Mouse (Mus musculus): ENCODE results near the gene Eml3. TPM values are rescaled to one million over a fixed set of nuclear protein-coding genes. Genes with fewer than 3 reads are reported as not detected.
"Not testable (repeated sequence)": the region's sequence is repeated elsewhere in the genome, so short reads cannot be mapped to it uniquely, and the experiment has no call there.

Gene Eml3
- polyA plus RNA-seq, 1 experiment from 2014 or later = 35.6 TPM

- 87% methylated on average over 5 of the region's 5 CpGs for WGBS
- H3K4me3 ChIP-seq; H3K27me3 ChIP-seq; ATAC-seq (ENCODE audit: borderline replicate concordance, extremely low read depth, low FRiP score, low TSS enrichment); H3K9me3 ChIP-seq; H3K27ac ChIP-seq; H3K9ac ChIP-seq; H3K4me2 ChIP-seq: not testable (repeated sequence)
- Histone ChIP-seq H3K4me1 (peaks cover 39% of the 10 kb centered on the region), H3K36me3 (peaks cover 16% of the 10 kb centered on the region)
These were observed 33.1 kb upstream of the Eml3 start for GRCm38 (mm10) chr19:8896231-8896630.

GRCm38 (mm10) chr19:8897211-8897864 lies 32.0 kb upstream of the Eml3 start:
- not testable (repeated sequence) for H3K9me3 ChIP-seq, H3K27me3 ChIP-seq
- H3K4me3 ChIP-seq = peak overlapping the region; percentile 88
- H3K4me1 ChIP-seq = peaks cover 39% of the 10 kb centered on the region
- H3K4me2 ChIP-seq = peak overlapping the region; percentile 64
- H3K9ac ChIP-seq = peak overlapping the region; percentile 97
- H3K27ac ChIP-seq = peak overlapping the region; percentile 90
- 20% methylated on average over 21 of the region's 21 CpGs for WGBS
- peak; percentile 61 for ATAC-seq (ENCODE audit: borderline replicate concordance, extremely low read depth, low FRiP score, low TSS enrichment)
- peaks cover 22% of the 10 kb centered on the region for H3K36me3 ChIP-seq

GRCm38 (mm10) chr19:8897865-8898495 lies 31.4 kb upstream of the Eml3 start, which contains the start of gene Ganab:
Gene Ganab (plus strand): TSS chr19:8898071.
- Histone ChIP-seq H3K4me3 (peak within 1 kb of the TSS; percentile 88), H3K4me1 (peaks cover 39% of the 10 kb centered on the region), H3K9me3 (no peaks in the 10 kb centered on the region), H3K9ac (peak within 1 kb of the TSS; percentile 97), H3K27ac (peak within 1 kb of the TSS; percentile 90), H3K27me3 (no peaks in the 10 kb centered on the region), H3K36me3 (peaks cover 27% of the 10 kb centered on the region), H3K4me2 (peak within 1 kb of the TSS; percentile 64)
- ATAC-seq (ENCODE audit: borderline replicate concordance, extremely low read depth, low FRiP score, low TSS enrichment) = peak; percentile 98
- under 1% methylated on average over 43 of the region's 53 CpGs for WGBS

- H3K27ac ChIP-seq = peak overlapping the region; percentile 89
- H3K9ac ChIP-seq = peak overlapping the region; percentile 97
- WGBS = 7% methylated on average over 13 of the region's 13 CpGs
- no peak for ATAC-seq (ENCODE audit: borderline replicate concordance, extremely low read depth, low FRiP score, low TSS enrichment)
- peaks cover 33% of the 10 kb centered on the region for H3K36me3 ChIP-seq
- H3K4me3 ChIP-seq = peak overlapping the region; percentile 88
- H3K9me3 ChIP-seq = no peaks in the 10 kb centered on the region
- no peaks in the 10 kb centered on the region for H3K27me3 ChIP-seq
- peak overlapping the region; percentile 64 for H3K4me2 ChIP-seq
- peaks cover 37% of the 10 kb centered on the region for H3K4me1 ChIP-seq
These were observed 30.8 kb upstream of the Eml3 start for GRCm38 (mm10) chr19:8898576-8898975.

- H3K27me3 ChIP-seq = no peaks in the 10 kb centered on the region
- no peak for ATAC-seq (ENCODE audit: borderline replicate concordance, extremely low read depth, low FRiP score, low TSS enrichment)
- 25% methylated on average over 3 of the region's 3 CpGs for WGBS
- H3K4me2 ChIP-seq = peak overlapping the region; percentile 64
- peaks cover 33% of the 10 kb centered on the region for H3K4me1 ChIP-seq
- H3K27ac ChIP-seq = no peak overlapping the region
- H3K9me3 ChIP-seq = no peaks in the 10 kb centered on the region
- peak overlapping the region; percentile 97 for H3K9ac ChIP-seq
- H3K36me3 ChIP-seq = peaks cover 37% of the 10 kb centered on the region
- peak overlapping the region; percentile 88 for H3K4me3 ChIP-seq
These were observed 30.3 kb upstream of the Eml3 start for GRCm38 (mm10) chr19:8899079-8899478.

GRCm38 (mm10) chr19:8903412-8903811 lies 25.9 kb upstream of the Eml3 start:
- no peak for ATAC-seq (ENCODE audit: borderline replicate concordance, extremely low read depth, low FRiP score, low TSS enrichment)
- no peaks in the 10 kb centered on the region for H3K27me3 ChIP-seq
- H3K9me3 ChIP-seq = no peaks in the 10 kb centered on the region
- H3K4me2 ChIP-seq = no peak overlapping the region
- H3K4me1 ChIP-seq = peaks cover 13% of the 10 kb centered on the region
- peaks cover 60% of the 10 kb centered on the region for H3K36me3 ChIP-seq
- no peak overlapping the region for H3K27ac ChIP-seq
- WGBS = 87% methylated on average over 5 of the region's 5 CpGs
- H3K4me3 ChIP-seq = no peak overlapping the region
- no peak overlapping the region for H3K9ac ChIP-seq

- 88% methylated on average over 6 of the region's 6 CpGs for WGBS
- Histone ChIP-seq H3K9ac (no peak overlapping the region), H3K4me2 (no peak overlapping the region), H3K27ac (no peak overlapping the region), H3K36me3 (peaks cover 96% of the 10 kb centered on the region), H3K9me3 (no peaks in the 10 kb centered on the region), H3K4me1 (no peaks in the 10 kb centered on the region), H3K4me3 (no peak overlapping the region), H3K27me3 (no peaks in the 10 kb centered on the region)
- no peak for ATAC-seq (ENCODE audit: borderline replicate concordance, extremely low read depth, low FRiP score, low TSS enrichment)
These were observed 20.8 kb upstream of the Eml3 start for GRCm38 (mm10) chr19:8908531-8908930.

GRCm38 (mm10) chr19:8911810-8912209 lies 17.5 kb upstream of the Eml3 start:
- no peaks in the 10 kb centered on the region for H3K9me3 ChIP-seq
- H3K9ac ChIP-seq = no peak overlapping the region
- peaks cover 99% of the 10 kb centered on the region for H3K36me3 ChIP-seq
- H3K27ac ChIP-seq = no peak overlapping the region
- H3K4me1 ChIP-seq = no peaks in the 10 kb centered on the region
- no peak overlapping the region for H3K4me3 ChIP-seq
- WGBS = 93% methylated on average over 5 of the region's 5 CpGs
- no peaks in the 10 kb centered on the region for H3K27me3 ChIP-seq
- no peak for ATAC-seq (ENCODE audit: borderline replicate concordance, extremely low read depth, low FRiP score, low TSS enrichment)
- H3K4me2 ChIP-seq = no peak overlapping the region

GRCm38 (mm10) chr19:8914212-8914611 lies 15.1 kb upstream of the Eml3 start:
- no peak for ATAC-seq (ENCODE audit: borderline replicate concordance, extremely low read depth, low FRiP score, low TSS enrichment)
- H3K4me2 ChIP-seq = no peak overlapping the region
- H3K27ac ChIP-seq = no peak overlapping the region
- H3K9ac ChIP-seq = no peak overlapping the region
- no peaks in the 10 kb centered on the region for H3K9me3 ChIP-seq
- H3K4me3 ChIP-seq = no peak overlapping the region
- WGBS = 92% methylated on average over 3 of the region's 3 CpGs
- peaks cover 80% of the 10 kb centered on the region for H3K36me3 ChIP-seq
- no peaks in the 10 kb centered on the region for H3K27me3 ChIP-seq
- no peaks in the 10 kb centered on the region for H3K4me1 ChIP-seq

- no peak for ATAC-seq (ENCODE audit: borderline replicate concordance, extremely low read depth, low FRiP score, low TSS enrichment)
- peaks cover 14% of the 10 kb centered on the region for H3K4me1 ChIP-seq
- H3K36me3 ChIP-seq = peaks cover 38% of the 10 kb centered on the region
- H3K9me3 ChIP-seq = no peaks in the 10 kb centered on the region
- H3K4me2 ChIP-seq = no peak overlapping the region
- no peak overlapping the region for H3K9ac ChIP-seq
- WGBS = 88% methylated on average over 3 of the region's 3 CpGs
- no peak overlapping the region for H3K4me3 ChIP-seq
- no peaks in the 10 kb centered on the region for H3K27me3 ChIP-seq
- no peak overlapping the region for H3K27ac ChIP-seq
These were observed 10.4 kb upstream of the Eml3 start for GRCm38 (mm10) chr19:8919000-8919399.

GRCm38 (mm10) chr19:8919684-8920072 lies 9.7 kb upstream of the Eml3 start:
- Histone ChIP-seq H3K27ac (peak overlapping the region; percentile 91), H3K4me1 (peaks cover 14% of the 10 kb centered on the region), H3K9me3 (no peaks in the 10 kb centered on the region), H3K27me3 (no peaks in the 10 kb centered on the region), H3K9ac (no peak overlapping the region), H3K4me2 (peak overlapping the region; percentile 72), H3K36me3 (peaks cover 31% of the 10 kb centered on the region), H3K4me3 (peak overlapping the region; percentile 83)
- ATAC-seq (ENCODE audit: borderline replicate concordance, extremely low read depth, low FRiP score, low TSS enrichment) = no peak
- 60% methylated on average over 6 of the region's 6 CpGs for WGBS

GRCm38 (mm10) chr19:8920073-8920736 lies 9.1 kb upstream of the Eml3 start, which contains the start of gene B3gat3:
Gene B3gat3 (plus strand): TSS chr19:8920374.
- H3K4me2 ChIP-seq = peak within 1 kb of the TSS; percentile 72
- H3K36me3 ChIP-seq = peaks cover 27% of the 10 kb centered on the region
- peak within 1 kb of the TSS; percentile 91 for H3K27ac ChIP-seq
- no peaks in the 10 kb centered on the region for H3K27me3 ChIP-seq
- 2% methylated on average over 47 of the region's 50 CpGs for WGBS
- H3K4me1 ChIP-seq = peaks cover 14% of the 10 kb centered on the region
- no peaks in the 10 kb centered on the region for H3K9me3 ChIP-seq
- ATAC-seq (ENCODE audit: borderline replicate concordance, extremely low read depth, low FRiP score, low TSS enrichment) = peak; percentile 99
- peak within 1 kb of the TSS; percentile 83 for H3K4me3 ChIP-seq
- H3K9ac ChIP-seq = peak within 1 kb of the TSS; percentile 73
